Mouse (Mus musculus) heart, postnatal 10 days (tissue): ENCODE data around the gene Gng8. TPM values are rescaled to one million over a fixed set of nuclear protein-coding genes. Genes with fewer than 3 reads are reported as not detected.

Experiments
- total RNA-seq, 2 experiments: library from RNA; stranded (reverse); gene quantifications; 2 replicates each; pipeline ENCODE4 v1.2.3; 2021

Gng8 gene
- total RNA-seq, 2 experiments from 2014 or later: 0.82 to 1.4 TPM

Other genes starting within 250 kb of the Gng8 start
- under 1 TPM in 1 of 2 experiments, not detected in 1; 0.31 TPM for gene Ceacam15, start 216.1 kb upstream of the Gng8 start, total RNA-seq
- not detected for gene Ceacam9, start 169.9 kb upstream of the Gng8 start, total RNA-seq
- gene Ap2s1, start 153.4 kb upstream of the Gng8 start, total RNA-seq: 100 to 1,000 TPM; 118 TPM
- 10 to 100 TPM; 22.6 to 28.7 TPM for gene Slc1a5, start 110.4 kb upstream of the Gng8 start, total RNA-seq
- 10 to 100 TPM; 80.1 to 81.2 TPM for gene Strn4, start 75.9 kb upstream of the Gng8 start, total RNA-seq
- 10 to 100 TPM; 45.5 to 48.1 TPM for gene Fkrp, start 75.1 kb upstream of the Gng8 start, total RNA-seq
- 10 to 100 TPM; 27.8 to 31.9 TPM for gene Prkd2, start 48.9 kb upstream of the Gng8 start, total RNA-seq
- gene Dact3, start 16.5 kb upstream of the Gng8 start, total RNA-seq: 10 to 100 TPM; 28.2 to 32.7 TPM
- 1 to 10 TPM; 2.6 to 2.8 TPM for gene Ptgir, start 14.7 kb downstream of the Gng8 start, total RNA-seq
- 100 to 1,000 TPM; 252 to 262 TPM for gene Calm3, start 32.3 kb downstream of the Gng8 start, total RNA-seq
- 1 to 10 TPM; 5.0 to 5.2 TPM for gene Pnmal2, start 52.9 kb downstream of the Gng8 start, total RNA-seq
- not detected for gene Pnmal1, start 67.9 kb downstream of the Gng8 start, total RNA-seq
- gene Gm42372, start 91.3 kb downstream of the Gng8 start, total RNA-seq: under 1 TPM in 1 of 2 experiments, not detected in 1; 0.10 TPM
- 10 to 100 TPM; 15.6 to 18.0 TPM for gene Ccdc8, start 100.9 kb downstream of the Gng8 start, total RNA-seq
- gene Ppp5c, start 136.1 kb downstream of the Gng8 start, total RNA-seq: 100 to 1,000 TPM; 104 to 105 TPM
- gene Hif3a, start 170.6 kb downstream of the Gng8 start, total RNA-seq: 1 to 10 TPM; 1.5 to 7.1 TPM
- under 1 TPM in 1 of 2 experiments, not detected in 1; 0.10 TPM for gene Psg16, start 182.3 kb downstream of the Gng8 start, total RNA-seq